Mouse (Mus musculus) c-Kit-positive CD71-positive TER-119-positive erythroid progenitor cells, embryonic 14.5 days (primary cell): ENCODE measurements around the gene Tcl1b2.
"Not testable (repeated sequence)": the region's sequence is repeated elsewhere in the genome, so short reads cannot be mapped to it uniquely, and the experiment has no call there.

ENCODE experiments used
- DNase-seq: peaks from one replicate; pipeline ENCODE4 v3.0.0-alpha.2; 2013; ENCODE audit warnings: low spot score

Gene Tcl1b2

GRCm38 (mm10) chr12:105145714-105146113, at the start of gene Tcl1b2:
Gene Tcl1b2, plus strand, starts transcription at chr12:105146014.
- no peak for DNase-seq

DNA sequence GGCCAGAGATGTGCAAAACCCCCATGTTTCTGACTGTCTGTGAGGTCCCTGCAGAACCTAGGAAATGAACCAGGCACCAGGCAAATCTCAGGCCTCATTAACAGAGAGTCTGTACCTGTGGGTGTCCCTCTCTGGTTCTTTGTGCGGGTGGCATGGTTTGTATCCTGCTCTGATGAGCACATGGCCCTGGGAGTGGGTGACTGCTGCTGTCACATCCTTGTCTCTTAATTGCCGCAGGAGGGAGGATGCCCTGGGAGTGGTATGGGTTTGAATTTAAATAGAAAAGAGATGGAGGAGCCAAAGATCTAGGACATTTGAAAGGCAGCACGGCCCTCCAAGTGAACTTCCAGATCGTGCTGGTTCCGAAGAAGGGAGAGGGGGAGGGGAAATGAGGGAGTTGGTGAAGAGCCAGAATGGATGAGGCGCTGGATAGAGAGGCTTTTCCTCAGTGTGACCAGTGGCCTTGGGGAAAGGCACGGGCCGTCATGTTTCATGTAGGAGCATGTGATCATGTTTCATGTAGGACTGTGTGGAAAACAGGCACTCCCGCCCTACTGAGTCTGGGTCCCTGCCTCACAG, 46.3 kb upstream of the Tcl1b2 start:
- DNase-seq = no peak

DNA sequence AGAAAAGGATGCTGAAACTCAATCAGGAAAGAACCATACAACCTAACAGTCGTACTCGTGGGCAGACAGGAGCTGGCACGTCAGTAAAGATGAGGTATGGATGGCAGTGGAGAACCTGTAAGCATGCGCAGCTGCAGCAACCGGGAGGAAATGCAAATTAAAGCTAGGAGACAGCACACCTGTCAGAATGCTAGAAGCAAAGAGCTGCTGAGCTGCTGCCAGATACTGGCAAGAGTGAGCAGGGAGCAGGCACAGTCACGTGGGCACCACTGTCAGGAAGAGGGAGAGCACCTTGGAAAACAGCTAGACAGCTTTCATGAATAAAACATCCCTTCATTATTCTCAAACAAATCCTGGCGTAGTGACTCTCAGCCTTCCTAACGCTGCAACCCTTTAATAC, 42.9 kb upstream of the Tcl1b2 start:
- DNase-seq = no peak

DNA sequence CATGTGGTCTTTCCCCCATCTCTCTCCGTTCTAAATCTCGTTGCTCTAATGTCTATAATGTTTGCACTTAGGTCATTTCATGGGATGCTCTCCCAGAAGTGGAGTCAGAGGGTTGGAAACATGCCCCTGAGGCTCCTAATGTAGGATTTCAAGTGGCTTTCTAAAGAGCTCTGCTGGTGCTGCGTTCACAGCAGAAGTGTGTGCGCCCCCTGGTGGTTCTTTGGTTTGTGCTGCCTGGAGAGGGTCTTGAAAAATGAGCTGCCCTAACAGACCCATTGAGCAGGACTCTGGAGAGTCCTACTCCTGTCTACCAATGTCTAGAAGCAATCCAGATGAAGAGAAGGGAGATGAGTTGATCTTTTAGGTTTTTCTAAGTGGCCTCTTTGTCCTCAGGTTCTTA, 41.8 kb upstream of the Tcl1b2 start:
- DNase-seq = peak; percentile 64

DNA sequence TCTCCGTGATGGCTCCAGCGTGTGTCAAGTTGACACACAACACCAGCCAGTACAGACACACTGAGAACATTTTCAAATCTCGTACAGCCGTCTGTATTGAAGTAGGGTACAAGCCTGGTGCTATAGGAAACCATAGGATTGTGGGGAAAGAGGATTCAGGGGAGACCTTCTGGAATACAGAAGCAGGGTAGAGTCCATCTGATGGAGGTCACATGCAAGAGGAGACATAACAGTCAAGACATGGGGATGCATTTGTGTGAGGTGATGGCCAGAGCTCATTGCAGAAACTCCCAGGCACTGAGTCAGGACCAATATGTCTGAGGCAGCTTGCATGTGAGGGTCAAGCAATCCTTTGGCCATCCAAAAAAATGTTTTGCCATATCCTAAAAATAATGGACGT, 40.5 kb upstream of the Tcl1b2 start:
- DNase-seq = no peak

DNA sequence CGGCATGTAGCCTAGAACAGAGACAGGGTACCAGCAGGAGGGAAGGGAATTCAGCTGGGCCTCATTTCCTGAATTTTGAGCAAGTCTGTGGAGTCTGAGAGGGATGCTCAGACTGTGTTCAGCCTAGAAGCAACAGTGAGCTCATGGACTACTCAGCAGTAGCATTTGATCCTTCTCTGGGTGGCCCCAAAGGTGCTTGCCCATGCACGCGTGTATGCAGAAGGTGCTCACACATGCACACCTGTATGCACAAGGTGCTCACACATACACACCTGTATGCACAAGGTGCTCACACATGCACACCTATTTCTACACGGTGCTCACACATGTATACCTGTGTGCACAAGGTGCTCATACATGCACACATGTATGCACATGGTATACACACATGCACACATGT, 37.0 kb upstream of the Tcl1b2 start:
- DNase-seq = no peak

DNA sequence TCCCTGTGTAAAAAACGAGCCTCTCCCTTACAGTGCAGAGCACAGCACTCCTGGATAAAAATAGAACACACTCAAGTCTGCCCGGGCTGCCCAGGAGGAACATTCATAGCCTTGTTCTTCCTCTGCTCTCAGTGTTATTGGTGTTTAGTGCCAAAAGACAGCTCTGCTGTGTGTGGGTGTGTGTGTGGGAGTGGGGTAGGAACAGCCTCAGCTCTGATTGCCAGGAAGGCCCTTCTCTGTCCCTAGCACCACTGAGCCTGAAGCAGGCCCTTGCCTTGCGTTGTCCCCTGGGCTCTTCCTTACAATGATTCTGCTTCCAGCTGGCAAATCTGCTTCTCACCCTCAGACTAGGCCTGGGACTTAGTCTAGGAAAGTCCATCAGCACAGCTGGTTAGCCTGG, 36.4 kb upstream of the Tcl1b2 start:
- no peak for DNase-seq

DNA sequence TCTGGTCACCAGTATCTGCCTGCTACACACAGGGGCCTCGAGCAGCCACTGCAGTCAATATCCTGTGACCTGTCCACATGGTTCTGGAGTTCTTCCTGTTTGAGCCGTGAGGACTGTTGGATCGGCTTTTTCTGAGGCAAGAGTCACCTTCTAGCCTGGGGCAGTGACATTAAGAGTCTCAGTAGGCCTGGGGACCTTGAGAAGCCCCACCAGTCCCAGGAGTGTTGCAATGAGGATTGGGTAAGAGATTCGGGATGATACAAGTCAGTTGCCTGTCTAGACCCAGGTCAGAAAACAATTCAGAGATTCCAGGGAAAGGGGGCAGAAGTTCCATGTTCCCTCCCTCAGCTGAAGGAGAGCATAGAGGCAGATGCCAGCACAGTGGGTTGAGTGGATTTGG, 36.0 kb upstream of the Tcl1b2 start:
- no peak for DNase-seq

- DNase-seq = no peak
Observed at GRCm38 (mm10) chr12:105112321-105112988, 33.4 kb upstream of the Tcl1b2 start.

DNA sequence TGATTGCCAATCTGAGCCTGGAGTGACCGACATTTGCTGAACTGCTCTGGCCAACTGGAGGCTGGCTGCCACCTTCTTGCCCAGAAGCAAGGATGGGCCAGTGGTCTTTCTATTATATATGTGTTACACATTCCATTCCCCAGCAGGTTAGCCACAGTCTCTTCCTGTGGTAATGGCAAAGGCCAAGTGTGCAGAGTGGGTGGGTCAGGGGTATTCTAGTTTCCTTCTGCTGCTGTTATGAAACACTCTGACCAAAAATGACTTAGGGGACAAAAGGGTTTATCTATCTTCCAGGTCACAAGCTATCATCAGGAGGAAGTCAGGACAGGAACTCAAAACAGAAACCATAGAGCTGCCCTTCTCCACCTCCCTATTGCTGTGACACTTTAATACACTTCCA, 29.2 kb upstream of the Tcl1b2 start:
- DNase-seq = no peak

DNA sequence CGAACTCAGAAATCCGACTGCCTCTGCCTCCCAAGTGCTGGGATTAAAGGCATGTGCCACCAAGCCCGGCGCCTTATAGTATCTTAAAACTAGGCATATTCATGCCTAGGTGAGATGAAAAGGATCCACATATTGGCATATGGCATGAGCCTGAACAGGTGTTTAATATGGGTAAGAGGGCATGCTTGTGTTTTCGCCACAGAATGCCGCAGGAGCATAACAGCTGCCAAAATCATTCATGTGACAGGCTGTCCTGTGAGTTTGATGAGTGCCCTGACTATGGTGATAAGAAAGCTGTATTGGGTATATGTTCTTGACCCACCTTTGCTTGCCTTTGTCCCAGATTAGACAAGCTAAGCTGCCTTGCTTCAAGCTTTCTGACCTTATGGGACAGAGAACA, 20.5 kb upstream of the Tcl1b2 start:
- DNase-seq = no peak

- DNase-seq = no peak
Observed at GRCm38 (mm10) chr12:105126516-105126915, 19.3 kb upstream of the Tcl1b2 start.

- DNase-seq = no peak
Observed at GRCm38 (mm10) chr12:105127607-105128006, 18.2 kb upstream of the Tcl1b2 start.

GRCm38 (mm10) chr12:105129494-105130205, 16.2 kb upstream of the Tcl1b2 start:
- DNase-seq = not testable (repeated sequence)

GRCm38 (mm10) chr12:105134167-105134566, 11.6 kb upstream of the Tcl1b2 start:
- not testable (repeated sequence) for DNase-seq

GRCm38 (mm10) chr12:105134826-105135225, 11.0 kb upstream of the Tcl1b2 start:
- DNase-seq = not testable (repeated sequence)

DNA sequence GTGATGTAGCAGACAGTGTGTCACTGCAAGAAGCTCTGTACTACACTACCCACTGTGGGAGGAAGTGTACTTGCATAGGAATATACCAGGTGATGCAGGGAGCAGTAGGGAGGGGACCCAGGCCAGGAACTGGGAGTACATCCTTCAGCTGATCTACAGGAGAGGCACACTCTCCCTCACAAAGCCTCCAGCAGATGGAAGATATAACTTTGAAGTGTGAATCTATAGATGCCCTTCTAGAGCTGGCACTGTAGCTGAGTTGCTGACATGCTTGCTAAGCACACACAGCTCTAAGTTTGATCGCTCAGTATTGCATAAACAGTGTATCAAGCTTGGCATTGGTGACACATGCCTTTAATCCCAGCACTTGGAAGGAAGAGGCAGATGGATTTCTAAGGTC, 8.1 kb upstream of the Tcl1b2 start:
- not testable (repeated sequence) for DNase-seq

GRCm38 (mm10) chr12:105143096-105143495, 2.7 kb upstream of the Tcl1b2 start:
- DNase-seq = no peak

GRCm38 (mm10) chr12:105144928-105145327, 886 bp upstream of the Tcl1b2 start:
- not testable (repeated sequence) for DNase-seq

DNA sequence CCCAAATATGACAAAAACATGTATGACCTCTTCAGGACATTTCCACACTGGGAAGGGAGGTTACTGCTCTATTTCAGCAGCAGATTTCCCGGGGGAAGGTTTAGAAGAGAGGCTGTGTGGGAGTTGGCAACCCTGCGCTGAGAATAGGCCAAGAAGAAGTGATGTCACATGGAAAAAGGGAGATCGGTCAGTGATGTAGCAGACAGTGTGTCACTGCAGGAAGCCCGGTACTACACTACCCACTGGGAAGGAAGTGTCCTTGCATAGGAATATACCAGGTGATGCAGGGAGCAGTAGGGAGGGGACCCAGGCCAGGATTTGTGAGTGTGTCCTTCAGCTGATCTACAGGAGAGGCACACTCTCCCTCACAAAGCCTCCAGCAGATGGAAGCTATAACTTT, 9.5 kb downstream of the Tcl1b2 start:
- DNase-seq = not testable (repeated sequence)

GRCm38 (mm10) chr12:105158842-105159241, 13.0 kb downstream of the Tcl1b2 start:
- no peak for DNase-seq

- no peak for DNase-seq
Observed at GRCm38 (mm10) chr12:105159390-105159789, 13.6 kb downstream of the Tcl1b2 start, which contains the start of gene Tcl1b1. Gene Tcl1b1, plus strand, starts transcription at chr12:105159690.

DNA sequence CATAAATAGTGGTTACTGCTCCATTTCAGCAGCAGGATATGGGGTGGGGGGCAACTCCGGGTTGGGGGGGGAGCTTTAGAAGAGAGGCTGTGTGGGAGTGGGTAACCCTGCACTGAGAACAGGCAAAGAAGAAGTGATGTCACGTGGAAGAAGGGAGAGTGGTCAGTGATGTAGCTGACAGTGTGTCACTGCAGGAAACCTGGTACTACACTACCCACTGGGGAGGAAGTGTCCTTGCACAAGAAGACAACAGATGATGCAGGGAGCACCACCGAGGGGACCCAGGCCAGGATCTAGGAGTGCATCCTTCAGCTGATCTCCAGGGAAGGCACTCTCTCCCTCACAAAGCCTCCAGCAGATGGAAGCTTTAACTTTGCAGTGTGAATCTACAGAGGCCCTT, 20.9 kb downstream of the Tcl1b2 start:
- no peak for DNase-seq
